Mouse (Mus musculus) myocyte (in vitro differentiated cells): ENCODE measurements at regions not wholly inside any gene's neighbourhood (a gene's known extent, or its start where the extent isn't known, plus 50 kb on each side); places are given as distances from the start of the nearest gene placed in this dataset.

Experiments
- H3K27me3 ChIP-seq: one replicate; pipeline ENCODE4 v1.6.1; 2011; ENCODE audit not compliant: control insufficient read depth, insufficient read depth, insufficient read length
- H3K36me3 ChIP-seq: one replicate; pipeline ENCODE4 v1.6.1; 2011; ENCODE audit not compliant: control insufficient read depth, insufficient read depth
- H3K4me2 ChIP-seq: one replicate; pipeline ENCODE4 v1.6.1; 2011; ENCODE audit warnings: low read depth, control low read depth
- H3K4me3 ChIP-seq: one replicate; pipeline ENCODE4 v1.5.1; 2011; ENCODE audit warnings: mild to moderate bottlenecking, control low read depth, moderate library complexity
- H3K79me2 ChIP-seq: one replicate; pipeline ENCODE4 v1.6.1; 2011; ENCODE audit not compliant: control insufficient read depth, insufficient read depth
- H3ac ChIP-seq: one replicate; pipeline ENCODE4 v1.6.1; 2011; ENCODE audit not compliant: control insufficient read depth, insufficient read length
- CEBPB ChIP-seq: IDR thresholded peaks from 2 replicates; pipeline ENCODE4 v1.6.1; 2011; ENCODE audit warnings: mild to moderate bottlenecking, moderate library complexity; ENCODE audit not compliant: poor library complexity, insufficient read depth, severe bottlenecking
- E2F4 ChIP-seq: IDR thresholded peaks from one replicate; pipeline ENCODE4 v1.6.1; 2011; ENCODE audit warnings: mild to moderate bottlenecking, control low read depth, moderate library complexity; ENCODE audit not compliant: insufficient read depth
- MAX ChIP-seq: IDR thresholded peaks from one replicate; pipeline ENCODE4 v1.6.1; 2011; ENCODE audit warnings: low read depth, mild to moderate bottlenecking, control low read depth
- MYOD1 ChIP-seq, 3 experiments: IDR thresholded peaks; one replicate each; pipeline ENCODE4 v1.6.1; 2011; ENCODE audit warnings: control low read depth in 2 of 3, low read depth in 2 of 3, mild to moderate bottlenecking in 2 of 3, moderate library complexity in 1 of 3; ENCODE audit not compliant: insufficient read length in 2 of 3, control insufficient read depth in 1 of 3
- MYOG ChIP-seq, 3 experiments: IDR thresholded peaks; one replicate each; pipeline ENCODE4 v1.6.1; 2011; ENCODE audit warnings: control low read depth in 2 of 3, low read depth in 2 of 3, mild to moderate bottlenecking in 2 of 3; ENCODE audit not compliant: insufficient read length in 2 of 3, control insufficient read depth in 1 of 3, insufficient read depth in 1 of 3
- POLR2A ChIP-seq: IDR thresholded peaks from one replicate; pipeline ENCODE4 v1.6.1; 2011; ENCODE audit warnings: low read depth, mild to moderate bottlenecking, control low read depth, moderate library complexity; ENCODE audit not compliant: insufficient read length
- POLR2AphosphoS2 ChIP-seq: IDR thresholded peaks from one replicate; pipeline ENCODE4 v1.6.1; 2011; ENCODE audit warnings: low read depth, control low read depth; ENCODE audit not compliant: insufficient read length
- REST ChIP-seq: IDR thresholded peaks from one replicate; pipeline ENCODE4 v1.6.1; 2011; ENCODE audit warnings: mild to moderate bottlenecking, control low read depth, moderate library complexity; ENCODE audit not compliant: insufficient read depth, insufficient read length
- SRF ChIP-seq: IDR thresholded peaks from one replicate; pipeline ENCODE4 v1.6.1; 2011; ENCODE audit warnings: low read depth; ENCODE audit not compliant: control insufficient read depth, insufficient read length
- TCF12 ChIP-seq: IDR thresholded peaks from one replicate; pipeline ENCODE4 v1.6.1; 2011; ENCODE audit warnings: mild to moderate bottlenecking, control low read depth; ENCODE audit not compliant: poor library complexity, insufficient read depth, severe bottlenecking
- TCF3 ChIP-seq: IDR thresholded peaks from one replicate; pipeline ENCODE4 v1.6.1; 2011; ENCODE audit warnings: low read depth, control low read depth; ENCODE audit not compliant: insufficient read length
- USF1 ChIP-seq: IDR thresholded peaks from one replicate; pipeline ENCODE4 v1.6.1; 2011; ENCODE audit warnings: low read depth, mild to moderate bottlenecking, control low read depth, moderate library complexity

GRCm38 (mm10) chr6:84409863-84410513 is 183.7 kb downstream of the Cyp26b1 start:
- no peaks in the 10 kb centered on the region for H3K79me2 ChIP-seq
- H3ac ChIP-seq, result no peak overlapping the region
- TF ChIP-seq E2F4, result no peak
- no peak for TF ChIP-seq USF1
- no peak for TF ChIP-seq MAX
- no peak for TF ChIP-seq TCF3
- TF ChIP-seq TCF12, result no peak
- H3K4me3 ChIP-seq, result no peak overlapping the region
- no peak overlapping the region for H3K4me2 ChIP-seq
- H3K27me3 ChIP-seq, result no peaks in the 10 kb centered on the region
- no peaks in the 10 kb centered on the region for H3K36me3 ChIP-seq

DNA sequence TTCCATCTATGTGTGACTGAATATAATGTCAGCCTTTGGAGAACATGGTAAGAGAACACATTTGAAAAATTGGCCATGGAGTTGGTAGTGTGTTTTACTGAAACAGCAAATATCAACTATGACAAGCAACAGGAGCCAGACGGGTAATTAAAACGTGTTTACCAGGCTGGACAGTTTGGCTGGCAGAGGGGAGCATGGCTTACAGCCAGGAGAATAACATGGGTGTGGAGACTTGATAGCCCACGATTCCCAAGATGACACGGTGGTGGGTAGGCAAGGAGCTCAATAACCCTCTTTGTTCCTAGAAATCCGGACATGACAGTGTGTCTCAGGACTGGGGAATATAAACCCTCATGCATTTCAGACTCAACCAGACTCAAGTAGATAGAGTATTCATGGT is 185.2 kb downstream of the Cyp26b1 start:
- Histone ChIP-seq H3K4me2 (no peak overlapping the region), H3ac (no peak overlapping the region), H3K4me3 (no peak overlapping the region), H3K79me2 (no peaks in the 10 kb centered on the region), H3K36me3 (no peaks in the 10 kb centered on the region), H3K27me3 (no peaks in the 10 kb centered on the region)
- TF ChIP-seq TCF3 (no peak), SRF (no peak), CEBPB (no peak), MYOD1 (IDR thresholded peaks at IDR 0.05; ENCODE audit: control insufficient read depth in 1 of 3, insufficient read length in 2 of 3, low read depth in 2 of 3) (no peak), POLR2A (no peak), E2F4 (no peak), REST (no peak), POLR2AphosphoS2 (no peak), USF1 (no peak)

- Histone ChIP-seq H3K4me3 (no peak overlapping the region), H3K79me2 (no peaks in the 10 kb centered on the region), H3K27me3 (no peaks in the 10 kb centered on the region), H3K36me3 (no peaks in the 10 kb centered on the region), H3ac (no peak overlapping the region), H3K4me2 (no peak overlapping the region)
- no peak for TF ChIP-seq USF1
- no peak for TF ChIP-seq E2F4
- no peak for TF ChIP-seq TCF12
- no peak for TF ChIP-seq MAX
- no peak for TF ChIP-seq REST
- no peak for TF ChIP-seq POLR2AphosphoS2
- TF ChIP-seq TCF3, result no peak
- TF ChIP-seq POLR2A, result no peak
Measured at GRCm38 (mm10) chr6:84407773-84408172, 185.9 kb downstream of the Cyp26b1 start.

- Histone ChIP-seq H3K4me2 (no peak overlapping the region), H3K4me3 (no peak overlapping the region), H3K79me2 (no peaks in the 10 kb centered on the region), H3K36me3 (no peaks in the 10 kb centered on the region), H3ac (no peak overlapping the region), H3K27me3 (no peaks in the 10 kb centered on the region)
- TF ChIP-seq CEBPB (no peak), MYOG (IDR thresholded peaks at IDR 0.05; ENCODE audit: control insufficient read depth in 1 of 3, insufficient read depth in 1 of 3, insufficient read length in 2 of 3, low read depth in 2 of 3) (no peak), TCF12 (no peak), USF1 (no peak), E2F4 (no peak), MAX (no peak), POLR2AphosphoS2 (no peak), TCF3 (no peak), MYOD1 (IDR thresholded peaks at IDR 0.05; ENCODE audit: control insufficient read depth in 1 of 3, insufficient read length in 2 of 3, low read depth in 2 of 3) (no peak), SRF (no peak)
Measured at GRCm38 (mm10) chr6:84404695-84405094, 189.0 kb downstream of the Cyp26b1 start.

DNA sequence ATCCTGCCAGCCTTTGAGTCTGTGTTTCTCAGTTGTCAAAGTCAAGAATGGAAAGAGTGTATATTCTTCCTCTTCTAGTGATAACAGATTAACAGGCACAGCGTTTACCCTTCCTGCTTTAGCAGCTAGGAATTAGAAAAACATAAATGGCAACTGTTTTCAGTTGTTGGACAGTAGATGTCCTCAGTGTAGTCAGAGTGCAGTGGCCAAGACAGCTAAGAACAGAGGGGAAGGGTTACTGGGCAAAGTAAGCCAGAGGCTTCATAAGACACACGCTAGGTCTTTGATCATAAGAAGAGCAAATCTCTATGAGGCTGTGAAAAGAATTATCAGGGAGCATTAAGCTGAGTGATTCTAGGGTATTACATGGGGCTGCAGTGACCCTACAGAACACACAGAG is 191.3 kb downstream of the Cyp26b1 start:
- H3ac ChIP-seq, result no peak overlapping the region
- H3K79me2 ChIP-seq, result no peaks in the 10 kb centered on the region
- H3K4me2 ChIP-seq, result no peak overlapping the region
- no peaks in the 10 kb centered on the region for H3K27me3 ChIP-seq
- no peak for TF ChIP-seq MYOG (IDR thresholded peaks at IDR 0.05; ENCODE audit: control insufficient read depth in 1 of 3, insufficient read depth in 1 of 3, insufficient read length in 2 of 3, low read depth in 2 of 3)
- no peak for TF ChIP-seq TCF12
- TF ChIP-seq E2F4, result no peak
- TF ChIP-seq POLR2AphosphoS2, result no peak
- TF ChIP-seq USF1, result no peak
- no peaks in the 10 kb centered on the region for H3K36me3 ChIP-seq
- no peak overlapping the region for H3K4me3 ChIP-seq
